Mouse (Mus musculus): ENCODE data around the gene Cnksr1.

The Cnksr1 gene

DNA sequence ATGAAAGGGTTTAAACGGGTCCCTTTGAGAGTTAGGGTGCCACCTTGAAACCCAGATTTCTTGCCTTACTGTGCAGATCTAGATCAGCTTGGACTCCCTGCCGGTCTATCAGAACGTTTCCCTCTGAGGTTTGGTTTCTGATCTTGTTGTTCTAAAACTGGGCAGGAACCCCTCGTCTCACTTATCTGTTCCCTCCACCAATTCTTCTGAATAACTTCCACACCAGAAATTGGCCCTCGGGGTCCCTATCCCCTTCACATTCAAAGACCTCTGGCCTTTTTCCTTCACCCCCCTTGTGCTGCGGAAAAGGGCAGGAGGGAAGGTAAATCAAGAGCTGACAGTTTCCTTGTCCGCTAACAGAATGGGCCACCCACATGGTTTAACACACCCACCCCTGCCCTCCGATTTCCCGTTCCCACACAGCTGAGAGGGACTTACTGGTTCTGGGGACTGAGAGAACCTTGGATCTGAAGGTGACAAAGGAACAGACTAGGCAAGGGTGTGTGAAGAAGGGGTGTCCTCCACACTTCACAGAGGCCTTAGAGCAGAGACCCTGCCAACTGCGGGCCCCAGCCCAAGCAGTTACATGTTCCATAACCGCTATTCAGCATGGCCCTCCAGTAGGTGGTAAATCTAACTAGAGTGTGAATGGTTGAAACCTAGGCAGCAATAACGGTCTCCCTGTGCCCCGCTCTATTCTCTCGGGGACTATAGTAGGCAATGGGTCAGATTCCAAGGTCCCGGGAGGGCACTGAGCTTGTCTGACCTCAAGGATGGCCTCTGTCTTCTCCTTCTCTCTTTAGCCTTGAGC, 14.9 kb upstream of the Cnksr1 start:
- DNase-seq (ENCODE audit: low read depth, low spot score): no peak

DNA sequence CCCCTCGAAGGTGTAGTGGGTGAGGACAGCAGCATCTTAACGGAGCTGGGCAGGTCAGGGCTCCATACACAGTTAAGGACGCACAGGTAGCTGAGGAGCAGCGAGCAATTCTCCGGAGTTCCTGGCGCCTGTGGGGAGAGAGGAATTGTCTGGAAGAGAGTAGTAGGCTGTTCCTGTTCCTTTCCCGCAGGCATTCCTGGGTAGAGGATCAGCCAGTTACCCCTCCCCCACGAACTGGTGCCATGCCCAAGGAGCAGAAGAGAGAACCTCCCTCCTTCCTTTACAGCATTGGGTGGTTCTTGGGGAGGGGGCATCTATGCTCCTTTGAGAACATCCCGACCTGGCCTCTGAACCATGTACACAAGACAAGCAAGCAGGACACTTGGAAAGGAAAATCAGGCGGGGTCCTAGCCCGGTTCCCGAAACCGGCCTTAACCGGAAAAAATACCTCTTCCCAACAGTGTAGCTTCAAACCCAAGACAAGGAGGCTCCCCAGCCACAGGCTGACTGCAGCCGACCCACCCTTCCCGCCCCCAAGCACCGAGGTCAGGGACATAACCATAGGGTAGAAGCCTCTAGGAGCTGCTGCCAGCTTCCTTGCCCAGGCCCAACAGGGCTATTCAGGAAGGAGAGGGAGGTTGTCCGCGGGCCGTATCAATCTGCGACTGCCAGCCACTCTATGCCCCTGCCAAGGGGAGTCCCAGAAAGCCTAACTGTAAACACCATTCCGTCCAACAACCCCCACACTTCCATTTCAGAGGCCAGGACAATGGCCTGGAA, 14.1 kb upstream of the Cnksr1 start:
- peak; percentile 86 for DNase-seq (ENCODE audit: low read depth, low spot score)

DNA sequence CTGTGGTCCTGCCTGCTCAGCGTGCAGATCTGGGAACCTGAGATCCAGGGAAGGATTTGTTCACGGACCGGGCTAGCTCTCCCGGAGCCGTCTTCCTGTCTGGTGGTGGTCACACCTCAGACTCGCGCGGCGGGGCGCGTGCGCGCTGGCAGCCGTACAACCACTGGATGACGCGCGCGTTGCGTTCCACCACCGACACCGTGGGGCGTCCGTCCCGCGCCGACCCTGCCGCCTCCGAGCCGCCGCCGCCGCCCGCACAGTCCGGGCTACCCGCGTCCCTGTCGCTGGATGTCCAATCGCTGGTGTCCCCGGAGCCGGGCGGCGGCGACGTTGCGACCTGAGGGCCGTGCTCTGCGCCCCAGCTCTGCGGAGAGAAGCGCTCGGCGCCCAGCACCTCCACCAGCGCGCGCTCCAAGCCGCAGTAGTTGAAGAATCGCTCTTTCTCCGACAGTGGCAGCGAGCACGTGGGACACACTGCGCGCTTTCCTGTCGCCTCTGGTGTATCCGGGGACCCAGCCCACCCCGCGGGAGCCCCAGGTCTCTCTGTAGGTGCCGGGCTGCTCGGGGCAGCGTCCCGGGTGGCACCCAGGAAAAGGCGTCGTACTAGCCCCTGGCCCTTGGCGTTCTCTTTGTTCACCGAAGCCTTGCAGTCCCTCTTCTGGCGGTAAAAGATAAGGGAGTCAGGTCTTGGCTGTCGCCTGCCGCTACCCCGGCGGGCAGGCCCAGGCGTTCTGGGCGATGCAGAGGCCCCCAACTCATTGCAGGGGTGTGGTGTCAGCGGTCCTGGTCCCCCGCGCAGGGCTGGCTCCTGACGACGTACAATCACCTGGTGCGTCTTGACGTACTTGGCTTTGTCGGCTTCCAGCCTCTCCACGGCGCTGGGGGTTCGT, 13.3 kb upstream of the Cnksr1 start:
- DNase-seq (ENCODE audit: low read depth, low spot score): peak; percentile 79

GRCm38 (mm10) chr4:134250930-134251240, 12.7 kb upstream of the Cnksr1 start:
- no peak for DNase-seq (ENCODE audit: low read depth, low spot score)

DNA sequence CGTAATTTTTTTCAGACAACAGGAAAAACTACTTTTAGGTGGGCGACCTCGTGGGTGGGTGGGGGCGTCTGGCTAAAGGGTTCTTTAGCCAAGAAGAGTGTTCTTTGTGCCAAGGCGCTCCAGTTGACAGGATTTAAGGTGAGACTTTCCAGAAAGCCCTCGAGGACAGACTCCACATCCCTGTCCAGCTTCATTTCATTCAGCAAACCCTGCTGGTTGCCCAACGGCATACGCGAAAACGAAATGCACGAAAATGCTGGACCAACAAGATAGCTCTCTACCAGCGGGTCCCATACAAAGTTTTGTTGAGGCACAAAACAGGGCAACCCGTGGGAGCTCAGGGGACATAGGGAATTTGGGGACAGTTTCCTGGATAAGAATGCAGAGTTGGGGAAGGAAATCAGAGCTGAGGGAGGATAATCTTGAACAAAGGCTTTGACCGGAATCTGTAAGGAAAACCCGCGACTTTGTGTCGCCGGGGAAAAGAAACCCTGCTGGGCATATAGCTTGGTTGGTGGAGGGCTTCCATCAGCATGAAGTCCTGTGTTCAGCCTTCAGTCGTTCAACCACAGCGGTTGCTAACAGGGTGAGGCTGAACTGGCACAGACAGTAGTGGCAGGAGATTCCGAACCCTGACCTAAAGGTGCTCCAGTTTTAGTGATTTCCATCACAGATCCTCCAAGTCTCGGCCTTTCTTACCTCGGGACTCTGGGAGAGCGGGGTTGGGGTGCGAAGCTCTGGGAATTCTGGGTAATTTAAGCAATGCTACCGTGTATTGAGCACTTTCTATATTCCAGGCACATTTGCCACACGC, 12.1 kb upstream of the Cnksr1 start:
- no peak for DNase-seq (ENCODE audit: low read depth, low spot score)

DNA sequence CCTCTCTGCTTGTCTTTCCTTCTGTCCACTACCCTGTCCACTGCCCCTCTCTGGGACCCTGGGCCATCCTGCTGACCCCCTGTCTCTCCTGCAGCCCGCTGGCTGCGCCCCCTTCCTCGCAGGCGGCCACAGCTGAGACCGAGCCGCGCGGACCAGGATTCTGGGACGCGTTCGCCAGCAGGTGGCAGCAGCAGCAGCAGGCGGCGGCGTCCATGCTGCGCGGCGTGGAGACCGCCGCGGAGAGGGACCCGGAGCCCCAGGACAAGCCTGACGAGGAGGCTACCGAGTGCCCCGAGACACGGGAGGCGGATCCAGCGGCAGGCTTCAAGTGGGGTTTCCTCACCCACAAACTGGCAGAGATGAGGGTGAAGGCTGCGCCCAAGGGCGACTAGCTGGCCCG, 11.5 kb upstream of the Cnksr1 start:
- peak; percentile 84 for DNase-seq (ENCODE audit: low read depth, low spot score)

GRCm38 (mm10) chr4:134246719-134247258, 8.6 kb upstream of the Cnksr1 start, which contains the start of gene Gm30191:
Gene Gm30191, plus strand, starts transcription at chr4:134246935.
- no peak for DNase-seq (ENCODE audit: low read depth, low spot score)

GRCm38 (mm10) chr4:134246256-134246655, 8.1 kb upstream of the Cnksr1 start:
- DNase-seq (ENCODE audit: low read depth, low spot score): no peak

DNA sequence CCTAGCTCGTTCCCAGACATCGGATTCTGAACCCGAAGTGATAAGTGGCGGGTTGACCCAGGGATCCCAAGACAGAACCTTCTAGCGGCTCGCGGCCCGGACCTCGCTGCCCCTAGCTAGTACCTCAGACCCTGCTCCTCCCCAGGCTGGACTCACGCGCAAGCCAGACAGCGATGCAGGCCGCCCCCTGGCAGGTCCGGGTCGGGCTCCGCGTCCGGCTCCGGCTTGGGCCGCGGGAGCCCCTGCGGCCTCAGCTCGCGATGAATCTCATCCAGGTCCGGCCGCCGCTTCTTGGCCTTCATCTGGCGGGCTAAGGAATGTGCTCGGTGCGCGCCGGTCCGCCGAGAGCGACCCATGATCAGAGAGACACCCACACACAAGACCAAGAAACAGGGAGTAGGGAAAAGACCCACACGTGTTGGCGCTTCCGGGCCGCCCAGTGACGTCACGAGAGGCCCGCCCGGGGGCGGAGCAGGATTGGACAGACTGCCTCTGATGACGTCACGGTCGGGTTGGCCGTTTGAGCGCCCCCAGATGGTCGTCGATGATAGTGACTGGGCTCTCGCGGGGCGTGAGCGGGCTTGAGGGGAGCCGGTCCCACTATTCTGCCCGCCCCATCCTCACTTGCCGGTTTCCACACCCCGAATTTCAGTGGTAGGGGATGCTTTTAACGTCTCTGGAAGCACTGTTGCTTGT, 7.1 kb upstream of the Cnksr1 start, which contains the start of gene Zfp593:
Gene Zfp593 (minus strand): TSS at position 445 of the 696 bp plus-strand sequence.
- DNase-seq (ENCODE audit: low read depth, low spot score): peak; percentile 95

GRCm38 (mm10) chr4:134243516-134244250, 5.5 kb upstream of the Cnksr1 start, which contains the start of gene E130218I03Rik:
Gene E130218I03Rik, plus strand, starts transcription at chr4:134243662.
- DNase-seq (ENCODE audit: low read depth, low spot score): no peak

GRCm38 (mm10) chr4:134238686-134239085, 487 bp upstream of the Cnksr1 start:
- no peak for DNase-seq (ENCODE audit: low read depth, low spot score)

GRCm38 (mm10) chr4:134237582-134238278, 469 bp downstream of the Cnksr1 start:
- no peak for DNase-seq (ENCODE audit: low read depth, low spot score)

DNA sequence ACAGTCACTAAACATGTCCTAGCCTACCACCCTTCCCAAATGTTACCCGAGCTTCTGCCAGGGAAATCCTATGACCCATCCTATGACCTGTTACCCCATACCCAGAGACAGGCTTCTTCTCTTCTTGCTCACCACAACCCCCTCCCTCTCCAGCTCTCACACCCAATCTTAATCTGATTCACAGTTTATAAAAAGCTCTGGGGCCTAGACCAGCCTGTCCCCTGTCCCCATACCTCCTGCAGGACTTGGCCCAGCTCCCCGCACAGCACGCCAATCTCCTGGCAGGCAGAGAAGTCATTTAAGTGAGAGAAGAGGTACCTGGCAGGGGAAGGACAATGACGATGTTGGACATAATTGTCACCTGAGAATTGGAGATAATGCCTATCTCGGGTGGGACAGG, 3.3 kb downstream of the Cnksr1 start:
- DNase-seq (ENCODE audit: low read depth, low spot score): no peak

- no peak for DNase-seq (ENCODE audit: low read depth, low spot score)
Observed at GRCm38 (mm10) chr4:134230431-134230830, 7.8 kb downstream of the Cnksr1 start.

DNA sequence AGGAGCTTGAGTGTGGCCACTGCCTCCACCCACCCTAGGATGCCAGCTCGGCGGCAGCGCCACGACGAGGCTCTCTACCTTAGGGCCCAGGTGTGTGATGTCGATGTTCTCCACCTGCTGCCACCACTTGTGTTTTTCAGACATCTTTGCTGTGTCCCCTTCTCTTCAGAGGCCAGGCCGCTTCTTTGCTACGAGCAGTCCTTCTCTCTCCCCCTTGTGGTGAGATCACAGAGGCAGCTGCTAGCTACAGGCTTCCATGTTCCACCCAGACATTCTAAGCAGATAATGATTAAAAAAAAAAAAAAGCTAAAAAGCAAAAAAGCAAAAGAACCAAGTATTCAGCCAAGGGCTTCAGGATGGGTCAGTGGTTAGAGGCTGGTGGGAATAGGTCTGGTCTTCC, 11.0 kb downstream of the Cnksr1 start, which contains the start of gene Catsper4:
Gene Catsper4 (minus strand): TSS at position 190 of the 400 bp plus-strand sequence.
- no peak for DNase-seq (ENCODE audit: low read depth, low spot score)

GRCm38 (mm10) chr4:134222793-134223600, 15.2 kb downstream of the Cnksr1 start:
- DNase-seq (ENCODE audit: low read depth, low spot score): no peak

GRCm38 (mm10) chr4:134206488-134207053, 31.6 kb downstream of the Cnksr1 start:
- no peak for DNase-seq (ENCODE audit: low read depth, low spot score)

Data from ZHBTc4 (cell line).